Mouse (Mus musculus): ENCODE data around the gene Arih2.
A peak's percentile ranks its signal among the peaks of the same experiment; 100 is the strongest.
"Not testable (repeated sequence)": the region's sequence is repeated elsewhere in the genome, so short reads cannot be mapped to it uniquely, and the experiment has no call there.

The Arih2 gene

GRCm38 (mm10) chr9:108649561-108650440 lies 615 bp upstream of the Arih2 start:
- DNase-seq (ENCODE audit: low spot score): no peak

- no peak for DNase-seq (ENCODE audit: low spot score)
Measured at GRCm38 (mm10) chr9:108648166-108648565, 1.0 kb downstream of the Arih2 start.

DNA sequence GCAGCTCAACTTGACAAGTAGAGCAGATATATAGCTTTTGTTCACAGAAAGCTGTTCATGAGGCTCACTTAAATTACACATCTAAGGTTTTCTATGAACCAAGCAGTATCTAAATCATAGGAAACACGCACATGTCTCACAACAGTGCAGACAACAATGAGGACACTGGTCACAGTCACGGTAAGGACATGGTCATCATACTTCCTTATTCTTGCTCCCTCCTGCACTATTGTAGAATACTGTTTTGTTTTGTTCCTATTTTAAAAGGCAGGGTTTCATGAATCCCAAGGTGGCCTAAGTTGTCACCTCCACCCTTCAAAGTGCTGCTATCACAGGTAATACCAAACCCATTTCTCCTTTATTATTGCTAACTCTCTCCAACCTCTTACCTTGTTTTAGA lies 9.4 kb downstream of the Arih2 start:
- no peak for DNase-seq (ENCODE audit: low spot score)

DNA sequence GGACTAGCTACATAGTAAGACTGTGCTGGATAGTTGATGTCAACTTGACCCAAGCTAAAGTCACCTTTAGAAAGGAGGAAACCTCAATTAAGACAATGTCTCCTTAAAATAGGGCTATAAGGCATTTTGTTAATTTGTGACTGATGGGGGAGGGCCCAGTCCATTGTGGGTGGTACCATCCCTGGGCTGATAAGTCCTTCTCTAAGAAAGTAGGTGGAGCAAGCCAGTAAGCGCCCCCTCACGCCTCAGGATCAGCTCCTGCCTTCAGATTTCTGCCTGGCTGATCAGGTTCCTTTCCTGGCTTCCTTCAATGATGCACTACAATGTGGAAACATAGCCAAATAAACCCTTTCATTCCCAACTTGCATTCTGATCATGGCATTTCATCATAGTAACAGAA lies 13.8 kb downstream of the Arih2 start:
- no peak for DNase-seq (ENCODE audit: low spot score)

GRCm38 (mm10) chr9:108633846-108634245 lies 15.3 kb downstream of the Arih2 start:
- DNase-seq (ENCODE audit: low spot score): no peak

DNA sequence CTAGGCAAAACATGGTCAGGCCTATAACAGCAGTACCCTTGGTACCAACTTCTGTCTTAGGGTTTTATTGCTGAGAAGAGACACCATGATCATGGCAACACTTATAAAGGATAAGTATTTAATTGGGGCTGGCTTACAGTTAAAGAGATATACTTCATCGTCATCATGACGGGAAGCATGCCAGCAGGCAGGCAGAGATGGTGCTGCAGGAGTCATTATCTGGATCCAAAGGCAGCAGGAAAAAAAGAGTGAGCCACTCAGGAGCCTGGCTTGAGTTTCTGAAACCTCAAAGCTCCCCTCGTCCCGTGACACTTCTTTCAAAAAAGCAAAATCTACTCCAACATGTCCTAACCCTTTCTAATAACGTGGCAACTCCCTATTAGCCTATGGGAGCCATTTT lies 16.8 kb downstream of the Arih2 start:
- DNase-seq (ENCODE audit: low spot score): no peak

DNA sequence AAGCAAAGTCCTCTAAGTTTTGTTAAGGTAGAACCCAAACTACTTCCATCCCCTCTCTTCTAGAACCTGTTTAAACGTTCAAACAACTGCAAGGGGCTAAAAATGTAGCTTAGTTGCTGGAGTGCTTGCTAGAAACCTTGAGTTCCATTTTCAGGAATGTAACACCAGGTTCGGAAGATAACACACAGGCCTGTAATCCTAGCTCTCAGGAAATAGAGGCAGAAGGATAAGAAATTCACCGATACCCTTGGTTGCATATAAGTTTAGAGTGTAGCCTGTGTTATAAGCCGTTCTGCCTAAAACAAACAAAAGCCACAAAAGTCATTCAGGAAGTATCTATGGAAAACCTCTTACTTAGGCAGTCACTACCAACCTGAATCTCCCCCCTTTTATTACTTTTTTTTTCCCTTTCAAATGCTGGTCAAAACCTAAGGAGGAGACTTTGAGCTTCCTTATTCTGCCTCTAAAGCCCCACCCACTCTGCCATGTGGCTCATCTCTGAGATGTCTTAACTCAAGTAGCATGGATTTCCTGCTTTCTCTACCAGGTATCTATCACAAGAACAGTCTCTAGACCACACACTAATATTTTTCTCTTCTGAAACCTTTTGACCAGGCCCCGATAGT lies 17.4 kb downstream of the Arih2 start:
- DNase-seq (ENCODE audit: low spot score): no peak

- DNase-seq (ENCODE audit: low spot score): no peak
Measured at GRCm38 (mm10) chr9:108630683-108631082, 18.5 kb downstream of the Arih2 start.

- DNase-seq (ENCODE audit: low spot score): no peak
Measured at GRCm38 (mm10) chr9:108628141-108628540, 21.0 kb downstream of the Arih2 start.

DNA sequence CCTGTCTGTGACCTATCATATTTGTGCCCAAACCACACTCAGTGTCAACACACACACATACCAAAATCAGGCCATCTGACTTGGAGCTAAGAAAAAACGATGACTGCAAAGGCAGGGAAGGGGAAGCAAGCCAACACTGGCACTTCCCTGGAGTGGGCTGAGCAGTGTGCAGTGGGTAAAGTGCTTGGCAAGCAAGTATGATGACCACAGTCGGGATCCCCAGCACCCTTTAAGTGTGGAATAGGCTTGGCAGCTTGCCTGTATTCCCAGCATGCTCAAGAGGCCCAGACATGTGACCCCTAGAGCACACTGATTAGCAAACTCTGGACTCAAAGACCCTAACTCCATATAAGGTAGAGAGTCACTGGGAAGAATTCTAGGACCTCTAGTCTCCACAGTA lies 22.7 kb downstream of the Arih2 start:
- DNase-seq (ENCODE audit: low spot score): no peak

GRCm38 (mm10) chr9:108617301-108617700 lies 31.9 kb downstream of the Arih2 start:
- DNase-seq (ENCODE audit: low spot score): no peak

DNA sequence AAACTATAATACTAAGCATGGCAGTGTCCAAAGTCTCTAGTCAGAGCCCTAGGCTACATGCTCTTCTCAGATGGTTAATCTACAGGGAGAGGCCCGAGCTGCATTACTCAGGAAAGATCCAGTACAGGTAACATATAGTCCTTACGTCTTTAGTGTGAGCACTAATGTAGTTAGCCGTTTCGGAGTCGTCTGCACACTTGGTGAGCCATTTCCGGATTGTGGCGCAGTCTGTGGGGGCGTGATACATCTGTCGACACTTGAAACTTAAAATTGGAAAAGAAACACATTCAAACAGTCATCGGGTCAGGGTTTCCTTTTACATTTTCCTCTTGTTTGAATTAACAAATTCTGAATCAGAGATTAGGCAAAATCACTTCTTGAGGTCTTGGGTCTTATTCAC lies 37.7 kb downstream of the Arih2 start:
- no peak for DNase-seq (ENCODE audit: low spot score)

DNA sequence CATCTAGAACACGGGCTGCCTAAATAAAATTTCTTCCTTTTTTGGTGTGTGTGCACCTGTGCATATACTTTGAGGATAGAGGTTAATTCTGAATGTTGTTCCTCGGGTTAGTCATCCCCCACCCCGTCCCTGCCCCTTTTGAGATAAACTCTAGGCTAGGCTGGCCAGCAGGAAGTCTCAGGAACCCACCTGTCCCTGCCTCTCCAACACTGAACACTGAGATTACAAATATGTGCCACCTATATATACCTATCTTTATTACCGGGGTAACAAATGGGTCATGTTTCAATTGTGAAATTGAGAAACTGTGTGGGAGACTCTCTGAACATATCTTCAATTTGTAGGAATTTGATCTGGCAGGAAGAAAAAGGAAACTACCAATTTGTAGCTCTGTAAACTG lies 40.3 kb downstream of the Arih2 start:
- no peak for DNase-seq (ENCODE audit: low spot score)

DNA sequence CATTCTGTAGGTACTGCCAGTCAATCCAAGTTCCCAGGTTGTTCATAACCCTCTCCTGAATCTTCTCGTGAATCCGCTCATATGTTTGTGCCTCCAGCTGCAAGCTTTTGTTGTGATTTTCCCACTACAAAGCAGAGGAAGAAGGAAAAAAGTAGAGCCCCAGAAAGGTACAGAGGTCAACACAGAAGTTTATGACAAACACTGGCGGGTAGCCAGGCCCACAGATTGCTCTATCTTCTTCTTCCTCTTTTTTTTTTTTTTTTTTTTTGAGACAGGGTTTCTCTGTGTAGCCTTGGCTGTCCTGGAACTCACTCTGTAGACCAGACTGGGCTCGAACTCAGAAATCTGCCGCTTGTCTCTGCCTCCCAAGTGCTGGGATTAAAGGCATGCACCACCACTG lies 41.3 kb downstream of the Arih2 start:
- DNase-seq (ENCODE audit: low spot score): not testable (repeated sequence)

DNA sequence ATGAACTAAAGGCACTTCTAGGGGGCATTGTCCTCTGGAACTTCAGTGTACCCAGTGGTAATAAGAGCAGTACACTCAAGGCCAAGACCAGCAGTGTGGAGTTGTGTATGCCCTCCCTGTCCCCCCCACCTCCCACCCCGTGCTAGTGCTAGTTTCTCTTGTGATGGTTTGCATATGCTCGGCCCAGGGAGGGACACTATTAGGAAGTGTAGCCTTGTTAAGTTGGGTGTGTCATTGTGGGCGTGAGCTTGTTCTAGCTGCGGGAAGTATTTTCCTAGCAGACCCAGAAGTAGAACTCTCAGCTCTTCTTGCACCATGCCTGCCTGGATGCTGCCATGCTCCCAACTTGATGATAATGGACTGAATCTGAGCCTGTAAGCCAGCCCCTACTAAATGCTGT lies 47.2 kb downstream of the Arih2 start:
- DNase-seq (ENCODE audit: low spot score): no peak

DNA sequence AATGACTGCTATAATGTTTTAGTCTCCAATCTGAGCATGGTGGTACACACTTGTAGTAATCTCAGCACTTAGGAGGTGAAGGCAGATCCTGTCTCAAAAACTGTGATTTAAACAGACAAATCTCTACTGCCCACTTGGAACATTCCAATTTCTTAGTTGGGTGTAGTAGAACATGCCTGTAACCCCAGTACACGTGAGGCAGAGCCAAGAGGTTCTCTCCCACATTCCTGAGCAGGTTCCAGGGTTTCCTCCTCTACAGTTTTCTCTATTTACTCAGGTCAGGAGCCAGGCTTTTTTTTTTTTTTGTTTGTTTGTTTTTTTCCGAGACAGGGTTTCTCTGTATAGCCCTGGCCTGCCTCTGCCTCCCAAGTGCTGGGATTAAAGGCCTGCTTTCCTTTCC lies 49.2 kb downstream of the Arih2 start:
- no peak for DNase-seq (ENCODE audit: low spot score)

GRCm38 (mm10) chr9:108599021-108599566 lies 50.1 kb downstream of the Arih2 start:
- DNase-seq (ENCODE audit: low spot score): no peak

- peak; percentile 78 for DNase-seq (ENCODE audit: low spot score)
Measured at GRCm38 (mm10) chr9:108596998-108597764, 52.0 kb downstream of the Arih2 start, which contains the start of gene P4htm. TSS of gene P4htm (minus strand) at chr9:108597667.

DNA sequence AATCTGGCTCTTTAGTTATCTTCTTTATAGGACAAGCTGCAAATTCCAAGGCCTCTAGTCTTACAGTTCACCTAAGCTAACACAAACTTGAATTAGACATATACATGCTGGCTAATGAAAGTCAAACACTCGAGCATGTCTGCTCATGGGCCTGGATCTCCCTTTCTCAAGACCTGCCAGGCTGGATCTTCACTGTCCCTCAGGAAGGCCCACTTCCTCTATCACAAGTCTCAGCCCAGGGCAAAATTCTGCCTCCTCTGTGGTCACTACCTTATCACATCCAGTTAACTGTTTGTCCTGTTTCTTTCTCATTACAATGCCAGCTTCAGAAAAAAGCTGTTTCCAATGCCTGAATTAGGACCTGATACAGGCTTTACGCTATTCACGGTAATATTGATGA lies 54.8 kb downstream of the Arih2 start:
- no peak for DNase-seq (ENCODE audit: low spot score)

- DNase-seq (ENCODE audit: low spot score): peak; percentile 19
Measured at GRCm38 (mm10) chr9:108591462-108591861, 57.7 kb downstream of the Arih2 start.

DNA sequence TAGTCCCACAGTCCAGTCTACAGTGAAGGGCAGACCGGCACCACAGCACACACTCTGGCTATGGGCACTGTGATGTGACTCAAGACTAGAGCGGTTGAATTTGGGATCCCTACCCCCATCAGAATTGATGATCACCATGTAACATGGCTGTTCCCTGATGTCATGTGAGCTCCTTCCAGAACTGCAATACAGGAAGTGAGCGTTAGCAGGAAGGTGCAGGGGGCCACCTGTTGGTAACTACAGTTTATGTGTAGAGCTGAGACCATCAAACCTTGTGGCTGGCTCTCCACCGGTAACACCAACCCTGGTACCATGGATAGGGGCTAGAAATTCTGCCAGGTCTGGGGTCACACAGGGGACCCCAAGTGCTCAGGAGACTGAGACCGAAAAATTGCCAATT lies 60.0 kb downstream of the Arih2 start:
- peak; percentile 38 for DNase-seq (ENCODE audit: low spot score)

GRCm38 (mm10) chr9:108587571-108588180 lies 61.5 kb downstream of the Arih2 start:
- peak; percentile 87 for DNase-seq (ENCODE audit: low spot score)
